Mouse (Mus musculus): ENCODE data around the gene Srprb. TPM values are rescaled to one million over a fixed set of nuclear protein-coding genes. Genes with fewer than 3 reads are reported as not detected.

The Srprb gene
- polyA plus RNA-seq, 1 experiment from 2014 or later, result 17.1 TPM

- H3K36me3 ChIP-seq (ENCODE audit: inconsistent target), result no peaks in the 10 kb centered on the region
- no peaks in the 10 kb centered on the region for H3K79me2 ChIP-seq (ENCODE audit: inconsistent target)
- no peak overlapping the region for H3K4me3 ChIP-seq (ENCODE audit: inconsistent target)
- H3K27ac ChIP-seq, result no peak overlapping the region
- 88% methylated on average over 10 of the region's 10 CpGs for WGBS (ENCODE audit: missing documents)
These were observed 55.7 kb downstream of the Srprb start for GRCm38 (mm10) chr9:103146257-103146656.

- WGBS (ENCODE audit: missing documents), result 95% methylated on average over 5 of the region's 5 CpGs
- Histone ChIP-seq H3K4me3 (ENCODE audit: inconsistent target) (no peak overlapping the region), H3K27ac (no peak overlapping the region), H3K79me2 (ENCODE audit: inconsistent target) (no peaks in the 10 kb centered on the region), H3K36me3 (ENCODE audit: inconsistent target) (no peaks in the 10 kb centered on the region)
These were observed 56.6 kb downstream of the Srprb start for GRCm38 (mm10) chr9:103145351-103145750.

GRCm38 (mm10) chr9:103143881-103144280 is 58.1 kb downstream of the Srprb start:
- WGBS (ENCODE audit: missing documents), result 87% methylated on average over 4 of the region's 4 CpGs
- Histone ChIP-seq H3K4me3 (ENCODE audit: inconsistent target) (no peak overlapping the region), H3K36me3 (ENCODE audit: inconsistent target) (no peaks in the 10 kb centered on the region), H3K27ac (no peak overlapping the region), H3K79me2 (ENCODE audit: inconsistent target) (no peaks in the 10 kb centered on the region)

- H3K79me2 ChIP-seq (ENCODE audit: inconsistent target), result no peaks in the 10 kb centered on the region
- H3K4me3 ChIP-seq (ENCODE audit: inconsistent target), result no peak overlapping the region
- no peak overlapping the region for H3K27ac ChIP-seq
- WGBS (ENCODE audit: missing documents), result 96% methylated on average over 7 of the region's 7 CpGs
- no peaks in the 10 kb centered on the region for H3K36me3 ChIP-seq (ENCODE audit: inconsistent target)
These were observed 60.7 kb downstream of the Srprb start for GRCm38 (mm10) chr9:103141266-103141665.

GRCm38 (mm10) chr9:103140384-103140783 is 61.6 kb downstream of the Srprb start:
- Histone ChIP-seq H3K36me3 (ENCODE audit: inconsistent target) (no peaks in the 10 kb centered on the region), H3K4me3 (ENCODE audit: inconsistent target) (no peak overlapping the region), H3K27ac (no peak overlapping the region), H3K79me2 (ENCODE audit: inconsistent target) (no peaks in the 10 kb centered on the region)
- 96% methylated on average over 6 of the region's 6 CpGs for WGBS (ENCODE audit: missing documents)

GRCm38 (mm10) chr9:103139481-103139880 is 62.5 kb downstream of the Srprb start:
- H3K4me3 ChIP-seq (ENCODE audit: inconsistent target), result no peak overlapping the region
- no peaks in the 10 kb centered on the region for H3K36me3 ChIP-seq (ENCODE audit: inconsistent target)
- no peak overlapping the region for H3K27ac ChIP-seq
- WGBS (ENCODE audit: missing documents), result 91% methylated on average over 6 of the region's 6 CpGs
- no peaks in the 10 kb centered on the region for H3K79me2 ChIP-seq (ENCODE audit: inconsistent target)

Other genes starting within 250 kb of the Srprb start
- gene Slco2a1, start 213.4 kb downstream of the Srprb start, polyA plus RNA-seq (2018), result not detected in 3 replicates
- 1.6 to 3.2 TPM (median 1.8 TPM) in 3 replicates for gene Rab6b, start 90.3 kb downstream of the Srprb start, polyA plus RNA-seq (2018)
- gene Gm20425, start 28.2 kb upstream of the Srprb start, polyA plus RNA-seq (2018), result 57.4 TPM in 1 of 3 replicates, not detected in the others
- 935 to 1,198 TPM (median 1,010 TPM) in 3 replicates for gene Trf, start 28.3 kb upstream of the Srprb start, polyA plus RNA-seq (2018)
- gene 1300017J02Rik, start 102.9 kb upstream of the Srprb start, polyA plus RNA-seq (2018), result not detected in 3 replicates
- 16.2 to 48.0 TPM (median 21.8 TPM) in 3 replicates for gene Topbp1, start 103.1 kb upstream of the Srprb start, polyA plus RNA-seq (2018)
- 64.7 to 124 TPM (median 103 TPM) in 3 replicates for gene Cdv3, start 163.7 kb upstream of the Srprb start, polyA plus RNA-seq (2018)

All from macrophage (primary cell).